Mouse (Mus musculus) small intestine, adult 2 months (tissue): ENCODE data around the gene Nudt3.

ENCODE experiments used
- CTCF ChIP-seq: fragments of 200-500 bp; IDR thresholded peaks from 2 replicates; pipeline ENCODE4 v1.5.1; 2012; ENCODE audit warnings: low read depth, mild to moderate bottlenecking, control low read depth, inconsistent platforms, low read length, moderate library complexity, mixed read lengths; ENCODE audit not compliant: insufficient replicate concordance, insufficient read length; ENCODE audit errors: extremely low read depth
- POLR2A ChIP-seq: fragments of 200-500 bp; IDR thresholded peaks from 2 replicates; pipeline ENCODE4 v1.6.1; 2012; ENCODE audit warnings: low read depth, mild to moderate bottlenecking, control low read depth, inconsistent platforms, low read length, moderate library complexity

- no peak for TF ChIP-seq CTCF
- no peak for TF ChIP-seq POLR2A
Measured at GRCm38 (mm10) chr17:27565942-27566267, 57.4 kb downstream of the Nudt3 start.
